ENCODE assay signal across 8 mouse cellular contexts in the genomic region with DNA sequence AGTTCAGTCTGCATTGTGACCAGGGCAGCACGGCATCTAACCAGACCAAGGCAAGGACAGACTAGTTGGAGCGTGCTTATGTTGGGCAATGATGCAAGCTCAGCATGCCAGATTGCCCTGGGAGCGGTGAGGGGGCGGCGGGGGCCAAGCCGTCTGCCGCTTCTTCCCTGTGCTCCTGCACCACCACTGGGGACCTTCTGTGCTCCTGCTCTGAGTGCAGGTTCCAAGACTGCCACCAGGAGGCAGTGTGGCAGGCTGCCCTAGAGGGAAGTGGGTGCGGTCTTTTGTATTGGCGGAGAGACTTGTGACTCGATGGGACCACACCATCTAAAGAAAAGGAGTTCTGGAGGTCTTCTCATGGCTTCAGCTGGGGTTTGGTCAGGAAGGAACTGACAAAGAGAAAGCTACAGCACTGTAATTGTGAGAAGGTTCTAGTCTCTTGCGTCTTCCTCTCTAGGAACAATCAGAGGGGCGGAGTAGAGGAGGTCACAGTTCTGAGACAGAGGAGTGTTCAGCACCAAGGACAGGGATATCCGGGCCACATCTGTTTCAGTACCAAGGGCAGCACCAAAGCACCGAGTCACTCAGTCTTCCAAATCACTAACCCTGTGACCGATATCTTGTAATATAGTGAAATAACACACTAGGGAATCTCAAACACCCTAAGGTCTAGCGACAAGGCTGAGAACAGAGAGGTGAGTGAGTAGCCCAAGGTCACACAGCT. TPM values are rescaled to one million over a fixed set of nuclear protein-coding genes. Genes with fewer than 3 reads are reported as not detected.
A peak's percentile ranks its signal among the peaks of the same experiment; 100 is the strongest.
DNase-seq lines count a peak whose midpoint lies in the region; ATAC-seq lines count a peak whose summit lies in the region.

No protein-coding gene starts in this region.

- 20% methylated on average over 16 of the region's 16 CpGs for WGBS in heart, embryonic 15.5 days
- 17% methylated on average over 16 of the region's 16 CpGs for WGBS in heart, embryonic 10.5 days

- H3K36me3 ChIP-seq in heart, embryonic 15.5 days, result no peaks in the 10 kb centered on the region
- H3K36me3 ChIP-seq in heart, embryonic 10.5 days, result no peaks in the 10 kb centered on the region

- H3K27me3 ChIP-seq in heart, embryonic 15.5 days, result peaks cover 31% of the 10 kb centered on the region
- H3K27me3 ChIP-seq in heart, embryonic 10.5 days (ENCODE audit: insufficient read depth, poor library complexity, severe bottlenecking), result peaks cover 39% of the 10 kb centered on the region

- peaks cover 5% of the 10 kb centered on the region for H3K4me1 ChIP-seq in heart, embryonic 15.5 days (replicated peaks)
- peaks cover 5% of the 10 kb centered on the region for H3K4me1 ChIP-seq in heart, embryonic 10.5 days

- no peak overlapping the region for H3K27ac ChIP-seq in heart, embryonic 15.5 days
- no peak overlapping the region for H3K27ac ChIP-seq in heart, embryonic 10.5 days

- no peak overlapping the region for H3K4me2 ChIP-seq in heart, embryonic 15.5 days

- ATAC-seq in heart, embryonic 15.5 days (replicated peaks; ENCODE audit: insufficient number of reproducible peaks, insufficient read depth, low FRiP score, low read depth), result 0 out of 2 replicates have a peak, but pooled peaks have one; percentile 25

- DNase-seq in heart, embryonic 10.5 days (ENCODE audit: low spot score), result no peak
- DNase-seq in Muller cell, postnatal 12 days (ENCODE audit: inconsistent ontology term), result peak; percentile 67
- DNase-seq in cerebellum, postnatal 10 days, result peak; percentile 88
- peak; percentile 82 for DNase-seq in hindlimb bud, embryonic 11.5 days (ENCODE audit: extremely low spot score, low read depth, low spot score)
- DNase-seq in layer of hippocampus, postnatal 25 days (ENCODE audit: extremely low spot score in 1 of 2, low spot score in 1 of 2), result peak; percentile 49 to 62
- DNase-seq in naive thymus-derived CD4-positive, alpha-beta T cell, adult 2 months (ENCODE audit: low read depth), result peak; percentile 6
- DNase-seq in frontal cortex, postnatal 36 days (ENCODE audit: low spot score in 2 of 2), result no peak

- H3K9ac ChIP-seq in heart, embryonic 15.5 days, result no peak overlapping the region

- no peak overlapping the region for H3K4me3 ChIP-seq in heart, embryonic 15.5 days
- no peak overlapping the region for H3K4me3 ChIP-seq in heart, embryonic 10.5 days

- H3K9me3 ChIP-seq in heart, embryonic 15.5 days (replicated peaks), result no peaks in the 10 kb centered on the region
- no peaks in the 10 kb centered on the region for H3K9me3 ChIP-seq in heart, embryonic 10.5 days

RNA-seq across cellular contexts. Expression of a gene that starts 14.0 kb away (rescaled TPM):
- polyA plus RNA-seq in heart, embryonic 15.5 days (2015; fragmentation: Nextera tagmentation; extraction: Ambion mirVana), result 0.48 and 0.94 TPM in 2 replicates
- polyA plus RNA-seq in heart, embryonic 10.5 days (2016; fragmentation: Nextera tagmentation; extraction: Ambion mirVana), result 0.16 and 0.35 TPM in 2 replicates
- total RNA-seq in layer of hippocampus, postnatal 25 days (2021), result 100 to 1,000 TPM; 258 to 328 TPM

RNA-seq across cellular contexts. Expression of a gene that starts 54.3 kb away (rescaled TPM):
- polyA plus RNA-seq in heart, embryonic 15.5 days (2015; fragmentation: Nextera tagmentation; extraction: Ambion mirVana), result 0.13 and 0.23 TPM in 2 replicates
- polyA plus RNA-seq in heart, embryonic 10.5 days (2016; fragmentation: Nextera tagmentation; extraction: Ambion mirVana), result 0.06 and 0.18 TPM in 2 replicates
- 10 to 100 TPM; 76.2 to 78.9 TPM for total RNA-seq in layer of hippocampus, postnatal 25 days (2021)

Comparison
In these comparisons a context has a peak if more than half of its experiments do, and no peak if none do; other contexts are left out.
1. DNase-seq: peak in Muller cell, postnatal 12 days (single experiment), cerebellum, postnatal 10 days (2 of 2), hindlimb bud, embryonic 11.5 days (single experiment), layer of hippocampus, postnatal 25 days (2 of 2) and naive thymus-derived CD4-positive, alpha-beta T cell, adult 2 months (single experiment); none in heart, embryonic 10.5 days (single experiment) and frontal cortex, postnatal 36 days (0 of 2).